ENCODE assay signal across 10 mouse cellular contexts in the genomic region with DNA sequence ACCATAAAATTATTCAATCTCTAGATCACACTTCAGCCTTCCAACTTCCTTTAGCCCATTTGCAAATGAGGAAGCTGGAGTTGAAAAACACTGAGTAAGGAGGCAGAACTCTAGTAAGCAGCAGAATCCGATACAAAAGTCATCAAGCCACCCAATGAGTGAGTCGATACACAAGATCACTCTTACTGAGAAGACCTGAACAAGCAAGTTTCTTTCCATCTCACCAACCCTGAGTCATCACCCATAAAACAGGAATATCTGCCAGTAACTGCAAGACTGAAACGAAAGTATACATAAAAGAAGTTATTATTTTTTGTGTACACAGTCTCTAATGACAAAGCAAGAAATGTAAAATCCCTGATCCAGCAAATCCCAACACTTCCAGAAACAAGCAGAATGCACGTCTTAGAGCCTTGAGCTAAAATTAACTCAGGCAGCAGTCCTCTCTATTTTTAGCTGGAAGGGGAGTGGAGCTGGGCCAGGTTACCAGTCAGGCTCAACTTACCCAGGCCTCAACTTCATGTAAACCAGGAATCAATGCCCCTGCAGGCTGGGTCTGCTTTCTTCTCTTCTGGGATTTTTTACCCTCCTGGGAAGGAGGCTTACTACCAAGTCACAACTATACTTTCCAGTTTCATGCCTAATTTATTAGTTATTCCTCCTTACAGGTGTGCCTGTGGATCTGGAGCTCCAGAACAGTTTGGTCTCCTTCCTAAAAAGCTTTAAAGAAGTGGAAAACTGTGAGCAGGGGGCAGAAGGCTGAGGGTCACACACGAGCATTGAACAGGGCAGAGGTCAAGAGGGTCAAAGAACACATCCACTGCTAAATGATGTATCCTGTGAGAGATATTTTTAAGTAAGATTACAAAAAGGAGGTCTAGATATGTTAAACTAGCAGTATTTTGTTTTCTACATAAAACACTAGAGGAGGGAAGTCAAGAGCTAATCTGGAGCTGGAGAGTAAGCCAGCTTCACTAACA. TPM values are rescaled to one million over a fixed set of nuclear protein-coding genes. Genes with fewer than 3 reads are reported as not detected.
A peak's percentile ranks its signal among the peaks of the same experiment; 100 is the strongest.
DNase-seq lines count a peak whose midpoint lies in the region; ATAC-seq and TF ChIP-seq lines count a peak whose summit lies in the region.
"Had no signal": no experiment of that assay in that cellular context is flagged by ENCODE, and none has a peak within 500 bp of the region (broad histone marks: within the 10 kb centered on the region; RNA-seq: fewer than 3 reads in every experiment).

No protein-coding gene starts in this region.

- H3K4me1 ChIP-seq in kidney, postnatal 0 days (replicated peaks; ENCODE audit: insufficient read depth, low read length): no peaks in the 10 kb centered on the region

- no peak overlapping the region; the same call in 1 of the 2 replicates for H3K27ac ChIP-seq in kidney, postnatal 0 days
- H3K27ac ChIP-seq: midbrain, embryonic 10.5 days had no signal

- no peak overlapping the region for H3K9ac ChIP-seq in kidney, postnatal 0 days (ENCODE audit: low read depth, low read length)

- no peaks in the 10 kb centered on the region for H3K9me3 ChIP-seq in kidney, postnatal 0 days (replicated peaks; ENCODE audit: low read length)
- H3K9me3 ChIP-seq: midbrain, embryonic 10.5 days had no signal

- ATAC-seq in kidney, postnatal 0 days (replicated peaks; ENCODE audit: low FRiP score, low read depth): no peak
- peak; percentile 9; the same call in 1 of the 2 replicates for ATAC-seq in megakaryocyte progenitor cell, adult 5-6 weeks (replicated peaks; ENCODE audit: poor library complexity)
- no peak for ATAC-seq in inflammation-experienced regulatory T-cells, adult 6 months

- no peak for TF ChIP-seq CTCF in kidney, postnatal 0 days (IDR thresholded peaks at IDR 0.05; ENCODE audit: low read depth)

- H3K4me2 ChIP-seq in kidney, postnatal 0 days (ENCODE audit: low read length): no peak overlapping the region

- H3K36me3 ChIP-seq in kidney, postnatal 0 days (ENCODE audit: insufficient read depth, low read length): no peaks in the 10 kb centered on the region
- H3K36me3 ChIP-seq: midbrain, embryonic 10.5 days had no signal

- DNase-seq in kidney, postnatal 0 days (ENCODE audit: low spot score): peak; percentile 1
- no peak for DNase-seq in kidney, postnatal 4 days
- DNase-seq in NIH3T3 (ENCODE audit: low read depth): peak; percentile 72
- DNase-seq in heart, adult 8-10 months (ENCODE audit: low spot score): peak; percentile 40
- no peak for DNase-seq in right cerebral cortex, postnatal 4 days
- DNase-seq in thymus, postnatal 14 days: no peak
- DNase-seq: right cerebral cortex, adult 18-20 months had no signal

- H3K27me3 ChIP-seq in kidney, postnatal 0 days (ENCODE audit: insufficient read depth, low read length): no peaks in the 10 kb centered on the region

- WGBS in kidney, postnatal 0 days: 32% methylated on average over 5 of the region's 5 CpGs

- H3K4me3 ChIP-seq in kidney, postnatal 0 days (replicated peaks; ENCODE audit: low read depth, low read length): no peak overlapping the region
- H3K4me3 ChIP-seq: midbrain, embryonic 10.5 days had no signal

RNA-seq across cellular contexts. Expression of a gene that starts 4.7 kb away (rescaled TPM):
- 12.4 and 13.2 TPM in 2 replicates for polyA plus RNA-seq in kidney, postnatal 0 days (2015; fragmentation: Nextera tagmentation; extraction: Ambion mirVana)
- 100 to 1,000 TPM in 2 of 4 experiments, 10 to 100 TPM in 2; 68.8 to 111 (median 99.4) TPM for total RNA-seq in heart, adult 8-10 months (2022)
- total RNA-seq in megakaryocyte progenitor cell, adult 5-6 weeks (2015): 8.4 and 9.3 TPM in 2 replicates
- 6.5 and 10.3 TPM in 2 replicates for total RNA-seq in megakaryocyte progenitor cell, adult 5-6 weeks (2017)
- 10 to 100 TPM in 2 of 3 experiments, 1 to 10 TPM in 1; 8.5 to 15.0 (median 13.0) TPM for polyA plus RNA-seq in inflammation-experienced regulatory T-cells, adult 6 months (2017; shearing (Covaris generic))

RNA-seq across cellular contexts. Expression of a gene that starts 36.7 kb away (rescaled TPM):
- polyA plus RNA-seq in kidney, postnatal 0 days (2015; fragmentation: Nextera tagmentation; extraction: Ambion mirVana): 18.0 and 18.1 TPM in 2 replicates
- 10 to 100 TPM; 31.4 to 43.7 (median 36.6) TPM for total RNA-seq in heart, adult 8-10 months (2022)
- 8.0 and 16.8 TPM in 2 replicates for total RNA-seq in megakaryocyte progenitor cell, adult 5-6 weeks (2015)
- 8.6 and 9.5 TPM in 2 replicates for total RNA-seq in megakaryocyte progenitor cell, adult 5-6 weeks (2017)
- polyA plus RNA-seq in inflammation-experienced regulatory T-cells, adult 6 months (2017; shearing (Covaris generic)): 10 to 100 TPM; 23.8 to 32.7 (median 27.0) TPM

RNA-seq across cellular contexts. Expression of a gene that starts 36.9 kb away (rescaled TPM):
- 472 and 558 TPM in 2 replicates for polyA plus RNA-seq in kidney, postnatal 0 days (2015; fragmentation: Nextera tagmentation; extraction: Ambion mirVana)
- total RNA-seq in heart, adult 8-10 months (2022): 100 to 1,000 TPM; 507 to 588 (median 548) TPM
- total RNA-seq in megakaryocyte progenitor cell, adult 5-6 weeks (2015): 2,531 and 2,532 TPM in 2 replicates
- total RNA-seq in megakaryocyte progenitor cell, adult 5-6 weeks (2017): 1,869 and 2,149 TPM in 2 replicates
- polyA plus RNA-seq in inflammation-experienced regulatory T-cells, adult 6 months (2017; shearing (Covaris generic)): 1,000 to 10,000 TPM in 2 of 3 experiments, 100 to 1,000 TPM in 1; 763 to 1,029 (median 1,027) TPM

Comparison
In these comparisons a context has a peak if more than half of its experiments do, and no peak if none do; other contexts are left out.
1. DNase-seq: peak in kidney, postnatal 0 days (single experiment), NIH3T3 (single experiment) and heart, adult 8-10 months (single experiment); none in kidney, postnatal 4 days (0 of 2), right cerebral cortex, postnatal 4 days (single experiment) and thymus, postnatal 14 days (single experiment).
2. RNA of a gene that starts 4.7 kb away (total RNA-seq): 68.8 to 111 TPM in heart, adult 8-10 months; 6.5 to 10.3 TPM in megakaryocyte progenitor cell, adult 5-6 weeks; every median in the first group is over 4 times any median in the second.